Mouse (Mus musculus): ENCODE data around the gene Creld2. TPM values are rescaled to one million over a fixed set of nuclear protein-coding genes. Genes with fewer than 3 reads are reported as not detected.
A peak's percentile ranks its signal among the peaks of the same experiment; 100 is the strongest.
"Not testable (repeated sequence)": the region's sequence is repeated elsewhere in the genome, so short reads cannot be mapped to it uniquely, and the experiment has no call there.

The Creld2 gene
- polyA plus RNA-seq, 1 experiment from 2014 or later: 49.6 TPM

DNA sequence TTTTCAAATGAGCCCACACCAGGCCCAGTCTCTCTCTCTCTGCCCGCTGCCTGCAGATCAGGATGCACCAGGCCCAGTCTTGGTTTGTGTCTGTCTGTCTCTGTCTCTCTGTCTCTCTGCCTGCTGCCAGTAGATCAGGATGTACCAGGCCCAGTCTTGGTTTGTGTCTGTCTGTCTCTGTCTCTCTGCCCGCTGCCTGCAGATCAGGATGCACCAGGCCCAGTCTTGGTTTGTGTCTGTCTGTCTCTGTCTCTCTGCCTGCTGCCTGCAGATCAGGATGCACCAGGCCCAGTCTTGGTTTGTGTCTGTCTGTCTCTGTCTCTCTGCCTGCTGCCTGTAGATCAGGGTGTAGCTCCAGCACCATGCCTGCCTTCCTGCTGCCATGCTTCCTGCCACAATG lies 5.6 kb upstream of the Creld2 start:
- not testable (repeated sequence) for H3K27me3 ChIP-seq; H3K4me3 ChIP-seq (replicated peaks); DNase-seq; H3K4me2 ChIP-seq; ATAC-seq (ENCODE audit: low read depth); H3K9me3 ChIP-seq (replicated peaks); H3K9ac ChIP-seq; H3K27ac ChIP-seq
- Histone ChIP-seq H3K36me3 (peaks cover 44% of the 10 kb centered on the region), H3K4me1 (replicated peaks) (peaks cover 17% of the 10 kb centered on the region)
- 85% methylated on average over 2 of the region's 2 CpGs for WGBS (ENCODE audit: insufficient replicate concordance)

DNA sequence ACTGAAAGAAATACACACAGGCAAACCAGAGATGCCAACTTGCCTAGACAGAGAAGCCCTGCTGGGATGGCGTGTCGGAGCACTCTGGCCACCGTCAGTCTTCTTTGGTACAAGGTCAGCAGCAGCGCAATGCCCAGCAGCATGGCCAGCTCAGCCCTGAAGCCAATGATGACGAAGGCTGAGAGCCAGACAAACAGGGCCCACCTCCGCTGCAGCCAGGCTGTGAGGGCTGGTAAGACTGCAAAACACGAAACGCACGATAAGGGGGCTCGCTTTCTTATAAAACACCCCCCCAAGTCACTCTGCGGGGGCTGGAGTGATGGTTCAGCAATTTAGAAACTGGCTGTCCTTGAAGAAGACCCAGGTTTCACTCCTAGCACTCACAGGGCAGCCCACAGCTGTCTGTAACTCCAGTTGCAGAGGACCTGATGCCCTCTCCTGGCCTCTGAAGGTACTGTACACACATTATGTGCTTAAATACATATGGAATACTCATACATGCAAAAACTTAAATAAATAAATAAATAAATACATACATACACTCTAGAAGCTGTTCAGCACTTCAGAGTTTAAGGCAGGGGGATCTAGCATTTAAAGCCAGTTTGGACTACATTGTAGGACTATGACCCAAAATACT lies 4.9 kb upstream of the Creld2 start:
- ATAC-seq (ENCODE audit: low read depth): no peak
- H3K9ac ChIP-seq: no peak overlapping the region
- peaks cover 40% of the 10 kb centered on the region for H3K36me3 ChIP-seq

DNA sequence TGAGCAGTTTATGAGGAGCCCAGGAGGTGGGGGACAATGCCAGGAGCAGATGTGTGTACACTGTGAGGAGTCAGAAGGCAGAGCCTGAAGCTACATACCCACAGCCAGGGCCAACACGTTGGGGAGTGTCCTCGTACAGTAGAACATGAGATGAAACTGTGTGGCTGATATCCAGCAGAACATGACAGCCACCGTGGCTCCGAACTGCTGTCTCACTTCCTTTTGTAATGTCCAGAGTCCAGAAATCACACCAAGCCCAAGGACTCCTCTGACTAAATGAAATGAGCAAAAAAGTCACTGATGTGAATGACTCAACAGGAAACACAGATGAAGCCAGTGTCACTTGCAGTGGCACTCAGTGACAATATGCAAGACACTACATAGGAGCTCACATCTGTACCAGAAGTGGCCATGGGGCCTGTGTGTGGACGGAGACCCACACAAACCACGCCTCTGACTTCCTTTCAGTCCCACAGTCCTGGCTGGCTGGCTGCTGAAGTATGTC lies 4.2 kb upstream of the Creld2 start:
- H3K9me3 ChIP-seq (replicated peaks): no peaks in the 10 kb centered on the region
- H3K4me2 ChIP-seq: no peak overlapping the region
- H3K27me3 ChIP-seq: no peaks in the 10 kb centered on the region
- 0 out of 2 replicates have a peak overlapping the region, but pooled peaks have one; percentile 23 for H3K27ac ChIP-seq
- H3K4me3 ChIP-seq (replicated peaks): no peak overlapping the region
- ATAC-seq (ENCODE audit: low read depth): no peak
- peaks cover 21% of the 10 kb centered on the region for H3K4me1 ChIP-seq (replicated peaks)
- H3K9ac ChIP-seq: no peak overlapping the region
- no peak for DNase-seq
- WGBS (ENCODE audit: insufficient replicate concordance): 51% methylated on average over 6 of the region's 6 CpGs
- peaks cover 36% of the 10 kb centered on the region for H3K36me3 ChIP-seq

More for the DNA sequence above, 4.9 kb upstream of the Creld2 start:
- 87% methylated on average over 11 of the region's 11 CpGs for WGBS (ENCODE audit: insufficient replicate concordance)
- no peaks in the 10 kb centered on the region for H3K27me3 ChIP-seq
- H3K9me3 ChIP-seq (replicated peaks): no peaks in the 10 kb centered on the region
- no peak overlapping the region for H3K4me2 ChIP-seq
- peaks cover 17% of the 10 kb centered on the region for H3K4me1 ChIP-seq (replicated peaks)
- no peak for DNase-seq
- H3K27ac ChIP-seq: 0 out of 2 replicates have a peak overlapping the region, but pooled peaks have one; percentile 23
- no peak overlapping the region for H3K4me3 ChIP-seq (replicated peaks)

DNA sequence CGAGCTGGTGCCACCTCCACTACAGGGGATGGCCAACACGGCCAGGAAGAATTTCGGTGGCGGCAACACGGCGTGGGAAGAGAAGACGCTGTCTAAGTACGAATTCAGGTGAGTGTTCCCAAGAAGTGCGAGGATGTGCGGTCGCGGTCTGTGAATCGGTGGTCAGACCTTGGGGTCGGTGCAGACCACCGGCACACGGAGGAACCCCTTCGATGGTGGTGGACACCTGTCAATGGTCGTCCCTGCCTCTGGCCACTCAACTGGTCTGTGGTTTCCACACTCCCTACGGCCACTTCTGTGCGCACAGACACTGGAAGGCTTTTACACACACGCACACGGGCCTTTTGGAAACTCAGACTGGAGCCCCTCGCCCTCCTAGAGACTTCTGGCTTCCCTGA lies 459 bp downstream of the Creld2 start:
- Histone ChIP-seq H3K4me1 (replicated peaks) (peaks cover 29% of the 10 kb centered on the region), H3K27me3 (no peaks in the 10 kb centered on the region), H3K4me3 (replicated peaks) (peak overlapping the region; percentile 90), H3K4me2 (peak overlapping the region; percentile 94), H3K9me3 (replicated peaks) (no peaks in the 10 kb centered on the region), H3K9ac (peak overlapping the region; percentile 94), H3K36me3 (peaks cover 40% of the 10 kb centered on the region), H3K27ac (peak overlapping the region; percentile 65)
- WGBS (ENCODE audit: insufficient replicate concordance): 1% methylated on average over 23 of the region's 23 CpGs
- no peak for DNase-seq
- no peak for ATAC-seq (ENCODE audit: low read depth)

DNA sequence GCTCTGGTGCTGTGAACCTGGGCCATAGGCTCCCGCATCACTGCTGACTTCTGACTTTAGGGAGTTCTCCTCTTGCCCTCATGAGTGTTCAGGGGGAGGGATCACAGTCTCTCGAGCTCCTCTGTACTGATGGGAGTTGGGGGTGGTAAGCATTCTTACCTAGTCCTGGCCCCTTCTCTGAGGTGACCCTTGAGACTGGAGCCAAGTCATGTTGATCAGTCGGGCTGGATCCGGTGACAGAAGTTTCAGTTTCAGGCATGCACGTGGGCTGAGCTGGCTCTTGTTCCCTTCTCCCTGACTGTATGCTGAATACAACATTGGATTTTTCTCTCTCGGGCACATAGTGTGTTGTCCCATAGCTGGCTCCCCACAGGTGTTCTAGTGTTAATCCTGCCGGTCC lies 2.0 kb downstream of the Creld2 start:
- peaks cover 49% of the 10 kb centered on the region for H3K36me3 ChIP-seq
- no peak overlapping the region for H3K4me3 ChIP-seq (replicated peaks)
- no peaks in the 10 kb centered on the region for H3K27me3 ChIP-seq
- no peak for DNase-seq
- no peaks in the 10 kb centered on the region for H3K9me3 ChIP-seq (replicated peaks)
- no peak for ATAC-seq (ENCODE audit: low read depth)
- H3K27ac ChIP-seq: no peak overlapping the region
- no peak overlapping the region for H3K9ac ChIP-seq
- H3K4me2 ChIP-seq: 0 out of 2 replicates have a peak overlapping the region, but pooled peaks have one; percentile 94
- peaks cover 23% of the 10 kb centered on the region for H3K4me1 ChIP-seq (replicated peaks)
- 81% methylated on average over 7 of the region's 7 CpGs for WGBS (ENCODE audit: insufficient replicate concordance)

DNA sequence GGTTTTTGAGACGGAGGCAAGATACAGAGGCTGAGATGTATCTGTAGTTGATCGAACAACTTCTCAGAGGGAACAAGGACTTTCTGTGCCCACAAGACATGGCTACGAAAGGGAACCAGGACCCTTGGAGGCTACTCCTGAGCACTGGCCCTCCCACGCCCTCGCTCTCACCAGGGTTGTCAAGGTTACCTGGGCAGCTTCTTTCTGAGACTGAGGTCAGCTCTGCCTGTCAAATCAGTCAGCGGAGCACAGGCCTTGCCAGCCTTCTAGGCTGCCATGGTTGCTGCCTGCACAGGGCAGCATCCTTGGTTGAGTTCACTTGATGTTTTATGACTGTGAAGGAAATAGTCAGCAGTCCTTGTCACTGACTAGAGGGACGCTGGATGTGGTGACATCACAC lies 3.1 kb downstream of the Creld2 start:
- Histone ChIP-seq H3K9me3 (replicated peaks) (no peaks in the 10 kb centered on the region), H3K27me3 (no peaks in the 10 kb centered on the region), H3K27ac (no peak overlapping the region), H3K4me2 (no peak overlapping the region), H3K36me3 (peaks cover 52% of the 10 kb centered on the region), H3K4me3 (replicated peaks) (no peak overlapping the region), H3K4me1 (replicated peaks) (peaks cover 23% of the 10 kb centered on the region), H3K9ac (no peak overlapping the region)
- ATAC-seq (ENCODE audit: low read depth): no peak
- no peak for DNase-seq
- WGBS (ENCODE audit: insufficient replicate concordance): 84% methylated on average over 7 of the region's 7 CpGs

DNA sequence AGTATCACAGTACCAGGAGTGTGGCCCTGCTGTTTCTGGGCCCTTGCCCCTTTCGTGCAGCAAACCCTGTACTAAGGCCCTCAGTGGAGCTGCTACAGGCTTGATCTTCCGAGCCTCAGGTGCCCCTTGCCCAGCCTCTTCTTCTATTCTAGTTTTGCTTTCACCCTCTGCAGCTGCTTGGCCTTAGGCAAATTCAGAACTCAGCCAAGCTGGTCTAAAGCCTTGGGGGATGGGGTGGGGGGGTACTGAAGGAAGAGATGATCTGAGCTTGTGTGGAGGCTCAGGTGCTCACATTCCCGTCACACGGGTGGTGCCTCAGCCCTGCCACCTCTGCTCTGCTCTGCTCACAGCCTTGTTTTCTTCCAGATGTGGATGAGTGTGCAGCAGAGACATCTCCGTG lies 3.9 kb downstream of the Creld2 start:
- H3K27me3 ChIP-seq: no peaks in the 10 kb centered on the region
- H3K4me2 ChIP-seq: no peak overlapping the region
- H3K36me3 ChIP-seq: peaks cover 52% of the 10 kb centered on the region
- no peak for ATAC-seq (ENCODE audit: low read depth)
- H3K27ac ChIP-seq: no peak overlapping the region
- no peak overlapping the region for H3K4me3 ChIP-seq (replicated peaks)
- no peak overlapping the region for H3K9ac ChIP-seq
- no peaks in the 10 kb centered on the region for H3K9me3 ChIP-seq (replicated peaks)
- 80% methylated on average over 5 of the region's 5 CpGs for WGBS (ENCODE audit: insufficient replicate concordance)
- DNase-seq: no peak
- peaks cover 19% of the 10 kb centered on the region for H3K4me1 ChIP-seq (replicated peaks)

DNA sequence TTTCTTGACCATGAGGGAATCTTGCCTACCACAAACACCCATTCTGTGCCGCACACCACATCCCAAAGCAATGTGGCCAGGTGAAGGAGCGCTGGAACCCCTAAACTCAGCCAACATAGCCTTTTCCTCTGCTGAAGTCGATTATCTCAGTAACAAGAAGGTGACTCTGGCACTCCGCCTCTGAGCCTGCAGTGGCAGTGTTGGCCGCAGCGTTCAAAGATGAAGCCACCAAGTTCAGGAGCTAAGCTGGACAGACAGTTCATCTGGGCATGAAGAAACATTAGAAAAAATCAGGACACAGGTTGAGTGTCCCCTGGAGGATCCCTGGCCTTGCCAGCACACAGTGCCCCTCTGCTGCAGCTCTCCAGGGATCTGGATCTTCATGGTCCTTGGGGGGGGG lies 8.0 kb downstream of the Creld2 start:
- Histone ChIP-seq H3K9ac (no peak overlapping the region), H3K4me1 (replicated peaks) (peaks cover 8% of the 10 kb centered on the region; the same call in 1 of the 2 replicates), H3K27ac (no peak overlapping the region), H3K36me3 (peaks cover 43% of the 10 kb centered on the region), H3K9me3 (replicated peaks) (no peaks in the 10 kb centered on the region), H3K27me3 (no peaks in the 10 kb centered on the region), H3K4me2 (no peak overlapping the region), H3K4me3 (replicated peaks) (no peak overlapping the region)
- ATAC-seq (ENCODE audit: low read depth) (peak; percentile 2; the same call in 1 of the 2 replicates), DNase-seq (no peak)
- 82% methylated on average over 6 of the region's 6 CpGs for WGBS (ENCODE audit: insufficient replicate concordance)

DNA sequence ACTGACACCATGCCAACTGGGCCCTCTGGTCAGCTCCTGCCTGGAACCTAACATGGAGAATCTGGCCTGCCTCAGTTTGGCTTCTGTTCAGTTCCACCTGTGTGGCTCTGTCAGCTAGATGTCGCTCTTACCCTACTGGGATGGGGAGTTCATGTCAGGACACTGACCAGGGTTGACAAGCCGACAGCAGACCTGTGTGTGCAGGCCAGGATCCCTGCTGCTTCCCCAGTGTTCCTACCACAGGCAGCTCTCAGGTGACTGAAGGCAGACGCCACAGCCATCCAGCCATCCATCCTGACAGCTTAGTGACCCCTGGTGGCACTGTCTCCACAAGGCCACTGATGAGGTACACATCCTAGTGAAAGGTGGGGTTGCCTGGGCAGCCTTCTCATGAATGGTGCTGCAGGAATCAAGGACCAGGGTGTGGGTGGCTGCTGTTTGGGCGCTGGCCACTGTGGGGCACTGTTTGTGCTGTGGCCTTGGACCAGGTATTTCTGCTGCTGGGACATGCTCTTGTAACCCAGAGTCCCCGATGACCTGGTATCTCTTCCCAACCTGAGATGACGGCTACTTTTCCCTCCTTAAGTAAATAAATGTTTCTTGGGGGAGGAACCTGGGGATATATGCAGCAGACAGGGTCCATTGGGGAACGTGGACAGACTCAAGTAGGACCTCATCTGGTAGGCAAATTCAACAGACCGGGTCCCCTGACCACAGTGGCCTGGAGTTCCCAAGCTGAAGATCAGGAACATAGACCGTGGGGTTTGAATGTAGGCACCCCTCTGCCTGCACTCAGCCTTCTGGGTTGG lies 8.7 kb downstream of the Creld2 start:
- H3K9ac ChIP-seq: no peak overlapping the region
- no peaks in the 10 kb centered on the region for H3K9me3 ChIP-seq (replicated peaks)
- peak; percentile 52 for DNase-seq
- peaks cover 35% of the 10 kb centered on the region for H3K36me3 ChIP-seq
- peaks cover 10% of the 10 kb centered on the region; the same call in 1 of the 2 replicates for H3K4me1 ChIP-seq (replicated peaks)
- WGBS (ENCODE audit: insufficient replicate concordance): 30% methylated on average over 9 of the region's 9 CpGs
- no peak overlapping the region for H3K27ac ChIP-seq
- H3K4me3 ChIP-seq (replicated peaks): no peak overlapping the region
- peak; percentile 45 for ATAC-seq (ENCODE audit: low read depth)
- no peak overlapping the region for H3K4me2 ChIP-seq
- no peaks in the 10 kb centered on the region for H3K27me3 ChIP-seq

DNA sequence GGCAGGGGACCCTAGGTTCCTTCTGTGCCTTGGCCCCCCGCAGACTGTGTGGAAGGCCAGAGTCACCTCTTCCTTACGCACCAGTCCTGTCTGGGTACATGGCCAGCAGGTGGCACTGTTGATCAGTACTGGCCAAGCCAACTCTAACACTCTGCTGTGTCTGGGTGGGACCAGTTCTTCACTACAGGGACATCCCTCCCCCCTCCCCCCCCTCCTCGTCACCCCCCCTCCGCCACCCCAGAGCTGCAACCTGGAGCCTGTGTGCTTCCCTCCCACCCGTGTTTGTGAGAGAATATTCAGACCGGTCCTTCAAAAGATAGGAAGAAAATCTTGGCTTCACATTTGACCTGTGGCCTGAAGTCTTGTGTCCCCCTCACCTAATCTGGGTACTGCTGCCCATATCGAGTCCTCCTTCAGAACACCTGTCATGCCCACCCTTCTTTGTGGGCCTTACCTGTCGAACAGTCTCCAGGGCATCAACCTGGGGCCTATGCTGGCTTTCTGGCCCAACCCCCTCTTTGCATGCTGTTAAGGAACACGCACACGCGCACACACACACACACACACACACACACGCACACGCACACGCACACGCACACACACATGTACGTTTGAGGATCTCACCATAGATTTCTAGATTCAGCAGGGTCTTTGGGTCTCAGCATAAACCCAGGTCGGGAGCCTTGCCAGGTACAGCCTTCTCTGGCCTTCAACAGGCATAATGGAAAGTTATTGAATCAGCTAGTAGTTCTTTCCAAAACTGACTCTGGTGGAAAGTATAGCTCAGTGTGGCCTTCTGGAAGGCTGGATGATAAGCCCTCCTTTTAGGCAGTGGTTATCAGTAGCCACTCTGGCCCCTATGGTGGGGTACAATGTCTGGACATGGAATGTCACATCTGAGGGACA lies 9.6 kb downstream of the Creld2 start:
- WGBS (ENCODE audit: insufficient replicate concordance): 50% methylated on average over 16 of the region's 17 CpGs
- ATAC-seq (ENCODE audit: low read depth) (peak; percentile 76), DNase-seq (peak; percentile 62)
- no peak overlapping the region for H3K4me3 ChIP-seq (replicated peaks)
- peaks cover 10% of the 10 kb centered on the region; the same call in 1 of the 2 replicates for H3K4me1 ChIP-seq (replicated peaks)
- peaks cover 27% of the 10 kb centered on the region for H3K36me3 ChIP-seq
- no peaks in the 10 kb centered on the region for H3K9me3 ChIP-seq (replicated peaks)
- H3K27ac ChIP-seq: no peak overlapping the region
- H3K27me3 ChIP-seq: no peaks in the 10 kb centered on the region
- no peak overlapping the region for H3K9ac ChIP-seq
- no peak overlapping the region for H3K4me2 ChIP-seq

Measured in liver, embryonic 13.5 days (tissue).